Mouse (Mus musculus) A20 (cell line): ENCODE data around the gene Nlk.

Experiments used
- DNase-seq: peaks from one replicate; pipeline ENCODE4 v3.0.0-alpha.2; 2011; ENCODE audit warnings: low read depth, low spot score

The Nlk gene

GRCm38 (mm10) chr11:78696777-78697752 is at the start of gene Nlk:
Nlk (minus strand) TSS chr11:78697373.
- peak; percentile 99 for DNase-seq

- no peak for DNase-seq
Measured at GRCm38 (mm10) chr11:78746264-78746663, 49.1 kb upstream of the Nlk start.

GRCm38 (mm10) chr11:78745475-78745874 is 48.3 kb upstream of the Nlk start:
- no peak for DNase-seq

GRCm38 (mm10) chr11:78742461-78742860 is 45.3 kb upstream of the Nlk start:
- no peak for DNase-seq

GRCm38 (mm10) chr11:78741958-78742357 is 44.8 kb upstream of the Nlk start:
- no peak for DNase-seq

GRCm38 (mm10) chr11:78739361-78739760 is 42.2 kb upstream of the Nlk start:
- DNase-seq, result no peak

- DNase-seq, result no peak
Measured at GRCm38 (mm10) chr11:78736877-78737408, 39.8 kb upstream of the Nlk start.

GRCm38 (mm10) chr11:78735168-78735567 is 38.0 kb upstream of the Nlk start:
- no peak for DNase-seq

GRCm38 (mm10) chr11:78732619-78733018 is 35.4 kb upstream of the Nlk start:
- DNase-seq, result no peak

- no peak for DNase-seq
Measured at GRCm38 (mm10) chr11:78730902-78731301, 33.7 kb upstream of the Nlk start.

GRCm38 (mm10) chr11:78728041-78728440 is 30.9 kb upstream of the Nlk start:
- no peak for DNase-seq

- DNase-seq, result no peak
Measured at GRCm38 (mm10) chr11:78726366-78726765, 29.2 kb upstream of the Nlk start.

- DNase-seq, result no peak
Measured at GRCm38 (mm10) chr11:78724792-78725191, 27.6 kb upstream of the Nlk start.

GRCm38 (mm10) chr11:78721419-78721818 is 24.2 kb upstream of the Nlk start:
- DNase-seq, result no peak

GRCm38 (mm10) chr11:78717655-78718054 is 20.5 kb upstream of the Nlk start:
- DNase-seq, result no peak

GRCm38 (mm10) chr11:78708642-78709041 is 11.5 kb upstream of the Nlk start:
- no peak for DNase-seq

GRCm38 (mm10) chr11:78706026-78706425 is 8.9 kb upstream of the Nlk start:
- DNase-seq, result no peak

- no peak for DNase-seq
Measured at GRCm38 (mm10) chr11:78703085-78703484, 5.9 kb upstream of the Nlk start.

GRCm38 (mm10) chr11:78702319-78702718 is 5.1 kb upstream of the Nlk start:
- no peak for DNase-seq

- peak; percentile 93 for DNase-seq
Measured at GRCm38 (mm10) chr11:78697753-78698171, 589 bp upstream of the Nlk start.

GRCm38 (mm10) chr11:78694249-78694648 is 2.9 kb downstream of the Nlk start:
- DNase-seq, result no peak

GRCm38 (mm10) chr11:78693307-78693706 is 3.9 kb downstream of the Nlk start:
- no peak for DNase-seq

- DNase-seq, result no peak
Measured at GRCm38 (mm10) chr11:78691201-78691600, 6.0 kb downstream of the Nlk start.
